Mouse (Mus musculus) intestine, embryonic 14.5 days (tissue): ENCODE results near the gene Mkrn1. TPM values are rescaled to one million over a fixed set of nuclear protein-coding genes. Genes with fewer than 3 reads are reported as not detected.
"Not testable (repeated sequence)": the region's sequence is repeated elsewhere in the genome, so short reads cannot be mapped to it uniquely, and the experiment has no call there.

ENCODE experiments used
- ATAC-seq: fragments of 200-750 bp; cut with Nextera tagmentation; replicated peaks from 2 replicates; pipeline ENCODE4 v1.8.0; 2017; ENCODE audit warnings: low read depth, moderate number of reproducible peaks, moderate TSS enrichment, moderate library complexity; ENCODE audit not compliant: low FRiP score, low TSS enrichment
- DNase-seq: peaks from one replicate; pipeline ENCODE4 v3.0.0-alpha.2; 2018; ENCODE audit warnings: low spot score
- H3K27ac ChIP-seq: fragments of 300-500 bp; sonication (generic); 2 replicates; pipeline ENCODE4 v1.5.1; 2014; ENCODE audit warnings: low read depth, mild to moderate bottlenecking, control low read depth
- H3K27me3 ChIP-seq: fragments of 300-500 bp; sonication (generic); replicated peaks from 2 replicates; pipeline ENCODE4 v1.6.1; 2014; ENCODE audit warnings: low read length, control low read depth; ENCODE audit not compliant: control insufficient read depth, insufficient read depth
- H3K36me3 ChIP-seq: fragments of 300-500 bp; sonication (generic); 2 replicates; pipeline ENCODE4 v1.6.1; 2014; ENCODE audit warnings: low read length, control low read depth; ENCODE audit not compliant: control insufficient read depth, insufficient read depth
- H3K4me1 ChIP-seq: fragments of 300-500 bp; sonication (generic); replicated peaks from 2 replicates; pipeline ENCODE4 v1.6.1; 2014; ENCODE audit warnings: low read length, control low read depth, mixed read lengths; ENCODE audit not compliant: control insufficient read depth, insufficient read depth
- H3K4me2 ChIP-seq: fragments of 300-500 bp; sonication (generic); 2 replicates; pipeline ENCODE4 v1.6.1; 2014; ENCODE audit warnings: low read length
- H3K4me3 ChIP-seq: fragments of 300-500 bp; sonication (generic); 2 replicates; pipeline ENCODE4 v1.5.1; 2014; ENCODE audit warnings: low read depth, low read length, control low read depth, mixed read lengths
- H3K9ac ChIP-seq: fragments of 300-500 bp; sonication (generic); 2 replicates; pipeline ENCODE4 v1.6.1; 2014; ENCODE audit warnings: mild to moderate bottlenecking, low read length
- H3K9me3 ChIP-seq: fragments of 300-500 bp; sonication (generic); 2 replicates; pipeline ENCODE4 v1.6.1; 2016; ENCODE audit warnings: low read length, control low read depth; ENCODE audit not compliant: control insufficient read depth
- WGBS: fragments of 180-500 bp; shearing (Covaris S2); extraction: QIAGEN DNeasy Blood & Tissue Kit; methylation state at CpG from one replicate; pipeline ENCODE4 v1.1.7; 2014; 5-methylcytosine and 5-hydroxymethylcytosine counted together
- polyA plus RNA-seq: library from polyadenylated mRNA; unstranded; fragments of >200 nt; fragmentation: Nextera tagmentation; extraction: Ambion mirVana; gene quantifications from 2 replicates; pipeline ENCODE4 v1.2.1, GENCODE M21; 2014

Mkrn1 gene
- polyA plus RNA-seq, 1 experiment from 2014 or later, result 57.7 TPM

DNA sequence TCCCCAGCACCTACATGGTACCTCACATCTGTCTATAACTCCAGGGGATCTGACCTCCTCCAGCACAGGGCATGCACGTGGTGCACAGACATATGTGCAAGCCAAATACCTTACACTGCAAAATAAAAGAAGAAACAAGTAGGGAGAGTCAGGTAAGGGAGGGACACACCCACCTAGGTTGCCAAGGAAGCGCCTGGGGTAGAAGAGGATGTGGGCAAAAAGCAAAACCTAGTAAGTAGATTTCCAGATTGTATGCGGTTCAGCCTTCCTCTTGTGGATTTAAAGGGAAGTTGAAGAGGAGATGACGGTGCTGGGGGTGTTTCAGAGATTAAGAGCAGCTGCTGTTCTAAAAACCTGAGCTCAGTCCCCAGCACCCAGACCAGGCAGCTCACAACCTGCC lies 41.0 kb downstream of the Mkrn1 start:
- 70% methylated on average over 4 of the region's 4 CpGs for WGBS
- no peaks in the 10 kb centered on the region for H3K9me3 ChIP-seq
- ATAC-seq (no peak), DNase-seq (no peak)
- H3K4me1 ChIP-seq, result peaks cover 12% of the 10 kb centered on the region
- no peak overlapping the region for H3K4me3 ChIP-seq
- no peak overlapping the region for H3K9ac ChIP-seq
- H3K27ac ChIP-seq, result no peak overlapping the region
- H3K4me2 ChIP-seq, result no peak overlapping the region
- H3K27me3 ChIP-seq, result peaks cover 8% of the 10 kb centered on the region; the same call in 1 of the 2 replicates
- 0 out of 2 replicates have a peak, but pooled peaks cover 6% of the 10 kb centered on the region for H3K36me3 ChIP-seq

DNA sequence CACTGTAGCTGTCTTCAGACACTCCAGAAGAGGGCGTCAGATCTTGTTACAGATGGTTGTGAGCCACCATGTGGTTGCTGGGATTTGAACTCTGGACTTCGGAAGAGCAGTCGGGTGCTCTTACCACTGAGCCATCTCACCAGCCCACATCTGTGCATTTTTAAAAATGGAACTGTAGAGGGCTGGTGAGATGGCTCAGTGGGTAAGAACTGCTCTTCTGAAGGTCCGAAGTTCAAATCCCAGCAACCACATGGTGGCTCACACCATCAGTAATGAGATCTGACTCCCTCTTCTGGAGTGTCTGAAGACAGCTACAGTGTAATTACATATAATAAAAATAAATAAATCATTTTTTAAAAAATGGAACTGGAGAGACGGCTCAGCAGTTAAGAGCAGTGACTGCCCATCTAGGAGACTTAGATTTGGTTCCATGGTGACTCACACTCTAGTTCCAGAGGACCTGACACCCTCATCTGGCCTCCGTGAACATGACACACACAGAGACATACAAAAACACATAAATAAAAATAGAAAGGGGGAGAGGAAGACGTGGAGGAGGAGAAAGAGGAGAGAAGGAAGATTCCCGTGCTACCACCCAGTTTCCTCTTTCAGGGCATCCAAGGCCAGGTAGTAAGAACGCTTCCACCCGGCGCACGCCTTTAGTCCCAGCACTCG lies 42.0 kb downstream of the Mkrn1 start:
- not testable (repeated sequence) for H3K4me3 ChIP-seq, DNase-seq, H3K4me2 ChIP-seq, H3K36me3 ChIP-seq, H3K9ac ChIP-seq, H3K9me3 ChIP-seq, ATAC-seq, H3K27me3 ChIP-seq, H3K27ac ChIP-seq
- WGBS, result 84% methylated on average over 12 of the region's 13 CpGs
- peaks cover 15% of the 10 kb centered on the region for H3K4me1 ChIP-seq

DNA sequence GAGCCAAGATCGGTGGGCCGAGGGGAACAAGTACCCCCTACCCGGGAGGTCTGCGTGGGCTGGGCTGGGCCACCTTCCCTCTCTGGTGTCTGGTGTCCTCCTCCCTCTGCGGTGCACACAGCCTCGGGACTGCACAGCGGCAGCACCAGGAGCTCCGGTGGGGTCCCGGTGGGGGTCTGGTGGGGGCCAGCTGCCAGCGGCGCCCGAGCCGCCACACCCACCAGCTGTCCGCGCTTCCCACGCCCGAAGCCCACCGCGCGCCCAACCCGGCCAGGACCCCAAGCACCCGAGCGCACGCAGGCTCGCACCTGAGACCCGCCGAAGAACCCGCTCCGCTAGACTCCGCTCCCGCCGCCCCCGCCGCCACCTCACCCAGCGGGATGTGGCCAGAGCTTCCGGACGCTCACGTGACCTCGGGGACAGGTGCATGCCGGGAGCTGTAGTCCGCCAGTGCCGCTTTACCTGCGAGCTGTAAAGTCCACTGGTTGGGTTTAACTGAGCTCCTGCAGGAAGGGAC lies 42.9 kb downstream of the Mkrn1 start, which contains the start of gene Slc37a3:
Gene Slc37a3, minus strand, starts transcription at position 365 of the 517 bp plus-strand sequence.
- under 1% methylated on average over 41 of the region's 43 CpGs for WGBS

DNA sequence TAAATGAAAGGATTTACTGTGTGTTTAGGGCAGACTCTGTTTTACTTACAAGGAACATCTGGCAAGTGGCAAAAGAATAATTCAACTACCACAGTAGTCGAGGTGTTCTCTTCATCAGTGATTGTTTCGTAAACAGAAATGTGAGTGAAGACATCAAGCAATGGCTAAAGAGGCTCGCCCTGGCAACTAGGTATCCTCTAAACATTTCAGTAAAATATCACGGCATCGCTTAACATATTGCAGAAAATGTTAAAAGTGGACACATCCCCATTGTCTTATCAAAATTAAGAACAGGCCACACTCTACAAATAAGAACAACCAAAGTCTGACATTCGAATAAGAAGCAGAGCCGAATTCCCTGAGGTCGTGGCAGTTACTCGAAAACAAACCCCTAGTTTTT lies 43.5 kb downstream of the Mkrn1 start:
- 0 out of 2 replicates have a peak, but pooled peaks cover 7% of the 10 kb centered on the region for H3K36me3 ChIP-seq
- no peak overlapping the region for H3K27ac ChIP-seq
- no peaks in the 10 kb centered on the region for H3K9me3 ChIP-seq
- peak overlapping the region; percentile 60 for H3K9ac ChIP-seq
- no peak for ATAC-seq
- WGBS, result 11% methylated on average over 9 of the region's 9 CpGs
- DNase-seq, result no peak
- peaks cover 8% of the 10 kb centered on the region; the same call in 1 of the 2 replicates for H3K27me3 ChIP-seq
- peaks cover 23% of the 10 kb centered on the region for H3K4me1 ChIP-seq
- peak overlapping the region; percentile 56 for H3K4me3 ChIP-seq
- peak overlapping the region; percentile 63 for H3K4me2 ChIP-seq

More for the DNA sequence above, 42.9 kb downstream of the Mkrn1 start, which contains the start of gene Slc37a3:
- ATAC-seq, result peak; percentile 91
- peak within 1 kb of the TSS; percentile 63 for H3K4me2 ChIP-seq
- H3K9ac ChIP-seq, result peak within 1 kb of the TSS; percentile 60
- peak; percentile 89 for DNase-seq
- 0 out of 2 replicates have a peak, but pooled peaks cover 7% of the 10 kb centered on the region for H3K36me3 ChIP-seq
- peaks cover 23% of the 10 kb centered on the region for H3K4me1 ChIP-seq
- H3K27ac ChIP-seq, result no peak within 1 kb of the TSS
- peaks cover 8% of the 10 kb centered on the region; the same call in 1 of the 2 replicates for H3K27me3 ChIP-seq
- peak within 1 kb of the TSS; percentile 56 for H3K4me3 ChIP-seq
- H3K9me3 ChIP-seq, result no peaks in the 10 kb centered on the region

DNA sequence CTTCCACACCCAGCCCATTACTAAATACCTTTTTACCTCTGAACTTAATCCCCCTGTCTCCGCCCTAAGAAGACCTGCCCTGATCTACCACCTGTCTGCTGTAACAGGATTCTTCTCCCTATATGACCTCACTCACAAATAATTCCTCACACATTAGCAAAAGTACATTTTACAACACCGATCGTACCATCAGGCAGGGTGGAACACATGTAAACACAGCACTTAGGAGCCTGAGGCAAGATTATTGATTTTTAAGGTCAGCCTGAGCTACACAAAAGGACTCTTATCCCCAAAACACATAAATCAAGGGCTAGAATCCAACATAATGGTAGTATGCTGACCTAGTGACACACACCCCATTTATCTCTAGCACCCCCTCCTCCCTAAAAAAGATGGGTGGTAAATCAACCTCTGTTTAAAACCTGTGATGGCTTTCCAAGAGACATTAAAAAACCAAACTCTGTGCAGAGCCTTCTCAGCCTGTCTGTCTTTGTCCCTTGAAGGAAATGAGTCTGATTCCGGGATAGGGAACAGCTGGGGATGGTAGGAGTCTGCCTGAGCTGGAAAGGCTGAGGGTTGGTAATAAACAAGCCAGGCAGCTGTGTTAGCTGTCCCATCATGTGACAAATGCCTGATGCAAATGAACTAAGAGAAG lies 46.8 kb downstream of the Mkrn1 start:
- no peak overlapping the region for H3K9ac ChIP-seq
- H3K9me3 ChIP-seq, result no peaks in the 10 kb centered on the region
- H3K27me3 ChIP-seq, result no peaks in the 10 kb centered on the region
- H3K4me3 ChIP-seq, result no peak overlapping the region
- WGBS, result 34% methylated on average over 4 of the region's 4 CpGs
- ATAC-seq (0 out of 2 replicates have a peak, but pooled peaks have one; percentile 7), DNase-seq (no peak)
- peak overlapping the region; percentile 34; the same call in 1 of the 2 replicates for H3K27ac ChIP-seq
- peaks cover 21% of the 10 kb centered on the region for H3K4me1 ChIP-seq
- H3K36me3 ChIP-seq, result 0 out of 2 replicates have a peak, but pooled peaks cover 7% of the 10 kb centered on the region
- H3K4me2 ChIP-seq, result no peak overlapping the region

DNA sequence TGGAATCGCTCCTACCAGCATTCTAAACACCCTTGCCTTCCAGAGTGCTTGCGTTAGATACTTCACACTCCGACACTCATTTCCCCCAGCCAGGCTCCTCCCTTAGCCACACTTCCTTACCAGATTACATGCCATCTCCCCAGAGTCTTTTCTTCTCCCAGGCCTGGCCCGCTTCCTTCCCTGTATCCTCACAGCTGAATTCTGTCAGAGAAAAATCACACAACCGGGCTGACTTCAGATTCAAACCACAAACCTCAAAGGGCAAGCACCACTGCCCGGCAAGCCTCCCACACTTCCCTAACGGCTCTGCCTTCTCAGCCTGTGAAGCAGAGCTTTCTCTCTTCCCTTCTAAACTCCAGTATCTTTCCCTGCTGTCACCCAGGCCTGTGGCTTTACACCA lies 47.5 kb downstream of the Mkrn1 start:
- H3K4me3 ChIP-seq, result no peak overlapping the region
- H3K9ac ChIP-seq, result no peak overlapping the region
- DNase-seq (no peak), ATAC-seq (no peak)
- whole genome bisulfite sequencing, result 31% methylated on average over 7 of the region's 7 CpGs
- H3K9me3 ChIP-seq, result no peaks in the 10 kb centered on the region
- H3K27me3 ChIP-seq, result no peaks in the 10 kb centered on the region
- peak overlapping the region; percentile 34; the same call in 1 of the 2 replicates for H3K27ac ChIP-seq
- H3K36me3 ChIP-seq, result 0 out of 2 replicates have a peak, but pooled peaks cover 7% of the 10 kb centered on the region
- peaks cover 21% of the 10 kb centered on the region for H3K4me1 ChIP-seq
- H3K4me2 ChIP-seq, result no peak overlapping the region

DNA sequence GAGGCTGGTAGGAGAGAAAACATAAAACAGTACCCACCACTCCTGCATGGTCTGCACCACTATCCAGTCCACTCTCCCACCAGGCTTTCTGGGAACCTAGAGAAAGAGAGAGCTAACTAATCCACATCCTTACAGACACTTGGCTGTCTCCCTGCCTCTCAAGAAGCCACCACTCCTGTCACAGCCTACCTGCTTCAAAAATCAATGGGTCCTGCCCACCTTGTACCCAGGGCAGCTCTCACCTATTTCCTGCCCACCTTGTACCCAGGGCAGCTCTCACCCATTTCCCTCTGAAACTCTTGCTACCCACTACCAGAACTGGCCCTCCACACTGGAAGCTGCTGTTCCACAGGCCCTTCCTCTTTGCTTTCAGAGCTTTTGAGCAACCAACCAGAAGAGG lies 48.2 kb downstream of the Mkrn1 start:
- H3K4me3 ChIP-seq, result no peak overlapping the region
- ATAC-seq, result no peak
- H3K27me3 ChIP-seq, result no peaks in the 10 kb centered on the region
- H3K36me3 ChIP-seq, result 0 out of 2 replicates have a peak, but pooled peaks cover 7% of the 10 kb centered on the region
- no peaks in the 10 kb centered on the region for H3K9me3 ChIP-seq
- peaks cover 21% of the 10 kb centered on the region for H3K4me1 ChIP-seq
- DNase-seq, result no peak
- no peak overlapping the region for H3K27ac ChIP-seq
- no peak overlapping the region for H3K9ac ChIP-seq
- H3K4me2 ChIP-seq, result no peak overlapping the region

DNA sequence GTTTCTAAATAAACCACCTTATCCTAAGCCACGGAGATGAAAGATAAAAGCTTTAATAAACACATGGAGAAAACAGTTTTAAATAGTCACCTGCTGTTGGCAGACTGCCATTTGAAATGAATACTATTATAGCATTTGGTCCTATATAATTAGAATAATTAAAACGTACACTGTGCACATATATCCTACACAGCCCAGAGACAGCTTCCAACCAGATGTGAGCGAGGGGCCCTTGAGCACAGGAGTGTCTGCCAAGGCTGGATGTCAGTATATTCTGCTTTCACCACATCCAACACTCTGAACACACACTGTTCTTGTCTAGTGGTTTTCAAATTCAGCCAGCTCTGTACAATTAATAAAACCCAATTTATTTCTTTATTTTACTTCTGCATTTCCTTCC lies 50.6 kb downstream of the Mkrn1 start:
- H3K36me3 ChIP-seq, result peaks cover 24% of the 10 kb centered on the region
- DNase-seq, result no peak
- ATAC-seq, result no peak
- no peak overlapping the region for H3K4me3 ChIP-seq
- H3K27ac ChIP-seq, result no peak overlapping the region
- H3K9me3 ChIP-seq, result no peaks in the 10 kb centered on the region
- no peak overlapping the region for H3K9ac ChIP-seq
- no peak overlapping the region for H3K4me2 ChIP-seq
- no peaks in the 10 kb centered on the region for H3K27me3 ChIP-seq
- WGBS, result 84% methylated on average over 3 of the region's 3 CpGs
- H3K4me1 ChIP-seq, result peaks cover 12% of the 10 kb centered on the region
